Mouse (Mus musculus): ENCODE measurements around the gene Nfe2.

DNA sequence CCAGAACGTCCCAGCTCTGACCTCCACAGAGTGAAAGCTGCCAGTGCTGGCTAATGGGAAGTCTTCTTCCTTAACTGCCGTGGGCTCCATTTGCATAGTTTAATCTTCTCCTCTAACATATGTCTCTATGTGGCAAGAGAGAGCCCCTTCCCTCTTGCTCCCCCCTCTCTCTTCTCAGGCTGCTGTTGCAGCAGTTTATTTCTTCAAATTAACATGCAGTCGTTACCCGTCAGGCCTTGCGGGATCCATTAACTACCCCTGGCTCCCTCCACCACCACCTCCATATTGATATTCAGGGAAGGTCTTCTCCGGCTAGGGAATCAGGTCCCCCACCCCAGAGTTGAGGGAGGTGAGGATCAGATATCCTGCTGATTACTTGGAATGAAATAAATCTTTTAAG lies 39.1 kb upstream of the Nfe2 start:
- no peak for TF ChIP-seq CTCF (IDR thresholded peaks at IDR 0.05; ENCODE audit: low read depth)
- TF ChIP-seq EP300 (optimal IDR thresholded peaks at IDR 0.05) = no peak
